Mouse (Mus musculus) embryo, embryonic 9.5 days (tissue): ENCODE measurements around the gene Kcna1.

Experiments used
- DNase-seq: peaks from one replicate; pipeline ENCODE4 v3.0.0-alpha.2; 2017; ENCODE audit errors: extremely low spot score

The Kcna1 gene

DNA sequence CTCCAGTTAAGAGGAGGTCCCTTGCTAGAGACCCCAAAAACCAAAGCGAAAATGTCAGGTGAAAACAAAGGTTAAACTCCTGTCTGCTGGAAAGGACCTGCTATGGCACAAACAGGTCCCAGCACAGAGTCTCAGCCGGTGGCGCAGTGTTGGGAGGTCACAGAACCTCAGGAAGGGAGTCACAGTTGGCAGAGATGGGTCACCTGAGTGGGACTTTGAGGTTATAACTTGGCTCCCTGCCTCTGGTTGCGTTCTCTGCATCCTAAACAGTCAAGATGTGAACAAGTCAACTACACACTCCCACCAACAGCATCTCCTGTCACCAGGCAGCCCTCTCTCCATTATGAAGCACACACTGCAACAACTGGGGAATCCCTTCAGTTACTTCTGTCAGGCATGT is 48.4 kb downstream of the Kcna1 start:
- DNase-seq = no peak

DNA sequence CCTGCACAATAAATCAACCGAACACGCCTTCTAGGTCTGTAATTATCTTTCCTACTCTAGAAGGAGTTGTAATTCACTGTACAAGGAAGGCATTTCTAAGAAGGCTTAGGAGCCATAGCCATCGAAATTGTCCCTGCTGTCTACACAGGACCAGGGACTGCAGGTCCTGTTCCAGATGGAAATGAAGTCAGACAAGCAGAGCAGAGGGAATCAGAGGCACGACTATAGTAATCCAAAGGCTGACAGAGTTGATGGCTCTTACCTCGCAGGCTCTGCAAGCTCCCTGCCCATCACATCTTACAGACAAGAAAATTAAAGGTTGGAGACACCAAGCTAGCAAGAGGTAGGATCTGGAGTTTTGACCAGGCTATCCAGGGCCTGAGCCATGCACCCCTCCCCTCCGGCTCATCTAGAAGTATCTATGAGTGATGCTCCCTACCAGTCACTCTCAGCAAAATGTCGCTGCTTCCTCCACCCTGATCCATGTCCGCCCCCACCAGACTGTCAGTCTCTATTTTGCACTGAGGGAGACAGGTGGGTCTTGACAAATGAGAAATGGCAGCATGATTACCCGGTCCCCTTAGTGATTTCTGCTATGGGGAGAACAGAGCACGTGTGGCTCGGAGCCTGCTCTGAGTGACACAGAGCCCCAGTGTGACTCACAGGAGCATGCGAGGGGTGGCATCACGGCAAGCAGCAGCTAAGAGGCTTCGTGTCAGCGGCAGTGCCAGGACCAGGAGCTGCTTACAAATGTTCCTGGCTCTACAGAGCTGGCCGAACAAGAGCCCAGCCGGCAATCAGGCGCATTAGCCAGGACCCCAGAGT is 50.2 kb downstream of the Kcna1 start:
- no peak for DNase-seq

DNA sequence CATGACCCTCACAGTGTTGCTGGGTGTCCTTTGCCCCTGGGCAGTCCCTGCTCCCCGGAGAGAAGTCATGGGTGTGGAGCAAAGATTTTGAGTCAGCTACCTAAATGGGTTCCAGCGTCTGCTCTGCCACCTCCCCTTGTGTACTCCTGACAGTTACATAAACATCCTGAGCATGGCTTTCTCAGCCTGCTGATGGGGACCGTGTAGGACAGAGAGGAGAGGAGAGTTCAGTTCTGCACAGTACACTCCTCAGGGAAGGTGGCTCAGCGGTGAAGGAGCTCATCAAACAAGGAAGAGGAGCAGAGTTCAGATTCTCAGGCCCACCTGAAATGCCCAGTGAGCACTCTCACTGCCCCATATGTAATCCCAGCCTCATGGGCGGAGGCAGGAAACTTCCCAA is 51.1 kb downstream of the Kcna1 start:
- no peak for DNase-seq

DNA sequence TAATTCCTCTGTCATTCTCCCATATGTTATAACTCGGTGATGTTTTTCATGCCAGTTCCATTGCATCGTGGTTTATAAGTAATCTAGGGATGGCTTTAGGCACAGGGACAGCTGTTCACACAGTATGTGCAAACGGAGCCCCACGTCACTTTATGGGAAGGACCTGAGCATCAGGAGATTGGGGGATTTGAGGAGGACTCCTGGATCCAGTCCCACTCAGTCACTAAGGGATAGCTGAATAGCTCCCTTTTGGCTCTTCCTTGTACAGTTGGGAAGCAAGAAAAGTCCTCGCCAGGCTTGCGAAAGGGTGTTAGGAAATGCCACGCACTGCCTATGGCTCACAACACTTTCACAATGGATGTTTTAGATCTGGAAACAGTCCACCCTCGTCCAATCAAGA is 51.8 kb downstream of the Kcna1 start:
- no peak for DNase-seq

DNA sequence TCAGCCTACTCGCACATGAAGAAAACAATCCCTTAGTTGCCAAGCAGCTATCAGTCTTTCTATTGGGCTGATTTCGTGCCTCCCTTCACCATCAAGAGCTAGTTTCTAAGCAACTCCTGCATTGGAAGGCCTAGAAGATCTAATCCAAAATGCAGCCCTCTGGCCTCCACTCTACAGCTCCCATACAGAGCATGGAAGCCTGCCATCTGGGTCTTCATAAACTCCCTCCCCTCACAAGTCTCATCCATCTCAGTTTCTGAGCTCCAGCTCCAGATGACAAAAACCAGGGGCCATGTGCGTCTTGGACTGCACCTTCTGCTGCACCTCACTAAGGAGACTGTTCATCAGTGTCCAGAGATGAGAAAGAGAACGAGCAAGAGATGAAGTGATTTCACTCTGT is 52.8 kb downstream of the Kcna1 start:
- DNase-seq = no peak
